In genomic region chr12:77009202-77010030, GRCm38 (mm10) we compare ENCODE assay signal across 8 mouse cellular contexts. TPM values are rescaled to one million over a fixed set of nuclear protein-coding genes. Genes with fewer than 3 reads are reported as not detected.
DNase-seq lines count a peak whose midpoint lies in the region; ATAC-seq and TF ChIP-seq lines count a peak whose summit lies in the region.

No protein-coding gene starts in this region.

- TF ChIP-seq EP300 in stomach, postnatal 0 days (optimal IDR thresholded peaks at IDR 0.05): no peak

- no peaks in the 10 kb centered on the region for H3K36me3 ChIP-seq in stomach, postnatal 0 days (ENCODE audit: control insufficient read depth, insufficient read depth, low read length)

- no peak for ATAC-seq in stomach, postnatal 0 days (ENCODE audit: low FRiP score, low TSS enrichment)

- H3K27me3 ChIP-seq in stomach, postnatal 0 days (ENCODE audit: control insufficient read depth, insufficient read depth, low read length): no peaks in the 10 kb centered on the region

- H3K4me2 ChIP-seq in stomach, postnatal 0 days (replicated peaks; ENCODE audit: low read depth): no peak overlapping the region

- WGBS in stomach, postnatal 0 days: 67% methylated on average over 20 of the region's 20 CpGs

- H3K4me1 ChIP-seq in stomach, postnatal 0 days (replicated peaks; ENCODE audit: control insufficient read depth, insufficient read depth): no peaks in the 10 kb centered on the region

- H3K4me3 ChIP-seq in layer of hippocampus, adult 2 months: no peak overlapping the region
- no peak overlapping the region for H3K4me3 ChIP-seq in stomach, postnatal 0 days (ENCODE audit: low read depth, low read length)

- H3K9me3 ChIP-seq in stomach, postnatal 0 days (ENCODE audit: control insufficient read depth, low read length): no peaks in the 10 kb centered on the region

- DNase-seq in layer of hippocampus, adult 2 months (ENCODE audit: low spot score in 2 of 2): peak in 1 of 2 experiments; percentile 31
- no peak for DNase-seq in layer of hippocampus, postnatal 36 days
- peak; percentile 37 for DNase-seq in ES-CJ7 (ENCODE audit: low read depth, low spot score)
- DNase-seq in c-Kit-positive CD71-positive TER-119-positive erythroid progenitor cells, embryonic 14.5 days (ENCODE audit: low spot score): peak; percentile 20
- peak; percentile 51 for DNase-seq in induced T-regulatory cell, adult 2 months (ENCODE audit: low read depth)
- DNase-seq in stomach, postnatal 0 days (ENCODE audit: low spot score): no peak
- no peak for DNase-seq in frontal cortex, postnatal 10 days (ENCODE audit: low spot score in 2 of 2)
- no peak for DNase-seq in ovary, postnatal 14 days (ENCODE audit: low spot score)

- no peak overlapping the region for H3K9ac ChIP-seq in stomach, postnatal 0 days (ENCODE audit: low read length)

- TF ChIP-seq CTCF in layer of hippocampus, adult 2 months (conservative IDR thresholded peaks at IDR 0.05): peak; percentile 67
- TF ChIP-seq CTCF in stomach, postnatal 0 days (IDR thresholded peaks at IDR 0.05; ENCODE audit: low read depth): peak; percentile 42

- no peak overlapping the region for H3K27ac ChIP-seq in layer of hippocampus, adult 2 months
- H3K27ac ChIP-seq in stomach, postnatal 0 days (replicated peaks): no peak overlapping the region

RNA-seq across cellular contexts. Expression of gene Max, which starts 47.4 kb away (rescaled TPM):
- total RNA-seq in layer of hippocampus, adult 2 months (2021): 10 to 100 TPM; 69.6 to 78.7 TPM
- total RNA-seq in layer of hippocampus, postnatal 36 days (2021): 10 to 100 TPM; 72.0 to 76.5 TPM
- 11.4 TPM in 2 replicates for polyA plus RNA-seq in stomach, postnatal 0 days (2015; fragmentation: Nextera tagmentation; extraction: Ambion mirVana)

Comparison
In these comparisons a context has a peak if more than half of its experiments do, and no peak if none do; other contexts are left out.
1. DNase-seq: peak in ES-CJ7 (single experiment), c-Kit-positive CD71-positive TER-119-positive erythroid progenitor cells, embryonic 14.5 days (single experiment) and induced T-regulatory cell, adult 2 months (single experiment); none in layer of hippocampus, postnatal 36 days (0 of 2), stomach, postnatal 0 days (single experiment), frontal cortex, postnatal 10 days (0 of 2) and ovary, postnatal 14 days (single experiment).